Mouse (Mus musculus) right cerebral cortex, postnatal 4 days (tissue): ENCODE data around the gene Ramp1.

ENCODE experiments used
- DNase-seq: peaks from one replicate; pipeline ENCODE4 v3.0.0-alpha.2; 2022

Ramp1 gene

GRCm38 (mm10) chr1:91179533-91180173 lies at the start of gene Ramp1:
TSS of gene Ramp1 (plus strand) at chr1:91179822.
- DNase-seq = peak; percentile 43

GRCm38 (mm10) chr1:91137036-91137435 lies 42.6 kb upstream of the Ramp1 start:
- no peak for DNase-seq

GRCm38 (mm10) chr1:91144813-91145212 lies 34.8 kb upstream of the Ramp1 start, which contains the start of gene Rbm44:
TSS of gene Rbm44 (plus strand) at chr1:91145089.
- DNase-seq = no peak

GRCm38 (mm10) chr1:91151509-91151908 lies 28.1 kb upstream of the Ramp1 start:
- no peak for DNase-seq

- DNase-seq = no peak
These were observed 12.8 kb upstream of the Ramp1 start for GRCm38 (mm10) chr1:91166798-91167197.

GRCm38 (mm10) chr1:91169157-91169556 lies 10.5 kb upstream of the Ramp1 start:
- DNase-seq = no peak

- DNase-seq = no peak
These were observed 4.8 kb upstream of the Ramp1 start for GRCm38 (mm10) chr1:91174796-91175195.

- DNase-seq = no peak
These were observed 3.6 kb upstream of the Ramp1 start for GRCm38 (mm10) chr1:91176026-91176425.

- DNase-seq = no peak
These were observed 2.8 kb upstream of the Ramp1 start for GRCm38 (mm10) chr1:91176871-91177270.

- DNase-seq = peak; percentile 72
These were observed 536 bp upstream of the Ramp1 start for GRCm38 (mm10) chr1:91179086-91179485.

- no peak for DNase-seq
These were observed 548 bp downstream of the Ramp1 start for GRCm38 (mm10) chr1:91180174-91180565.

- no peak for DNase-seq
These were observed 1.1 kb downstream of the Ramp1 start for GRCm38 (mm10) chr1:91180723-91181122.

- no peak for DNase-seq
These were observed 1.6 kb downstream of the Ramp1 start for GRCm38 (mm10) chr1:91181261-91181660.

- no peak for DNase-seq
These were observed 2.3 kb downstream of the Ramp1 start for GRCm38 (mm10) chr1:91181784-91182450.

- DNase-seq = no peak
These were observed 3.7 kb downstream of the Ramp1 start for GRCm38 (mm10) chr1:91183305-91183704.

GRCm38 (mm10) chr1:91186677-91187076 lies 7.1 kb downstream of the Ramp1 start:
- DNase-seq = no peak

GRCm38 (mm10) chr1:91187315-91187714 lies 7.7 kb downstream of the Ramp1 start:
- DNase-seq = no peak

- no peak for DNase-seq
These were observed 8.4 kb downstream of the Ramp1 start for GRCm38 (mm10) chr1:91187786-91188640.

GRCm38 (mm10) chr1:91188851-91189460 lies 9.3 kb downstream of the Ramp1 start:
- DNase-seq = no peak

- DNase-seq = no peak
These were observed 12.6 kb downstream of the Ramp1 start for GRCm38 (mm10) chr1:91192184-91192583.

- DNase-seq = no peak
These were observed 13.6 kb downstream of the Ramp1 start for GRCm38 (mm10) chr1:91193242-91193641.

- no peak for DNase-seq
These were observed 14.1 kb downstream of the Ramp1 start for GRCm38 (mm10) chr1:91193680-91194079.

- DNase-seq = no peak
These were observed 20.2 kb downstream of the Ramp1 start for GRCm38 (mm10) chr1:91199793-91200192.
